ENCODE assay signal across 20 mouse cellular contexts in genomic region chr5:136622152-136622551, GRCm38 (mm10).
"Had no signal": no experiment of that assay in that cellular context is flagged by ENCODE, and none has a peak within 500 bp of the region (broad histone marks: within the 10 kb centered on the region; RNA-seq: fewer than 3 reads in every experiment).

No protein-coding gene starts in this region.

- H3K9me3 ChIP-seq: limb, embryonic 10.5 days; limb, embryonic 13.5 days; liver, embryonic 12.5 days; liver, embryonic 15.5 days; lung, embryonic 15.5 days; megakaryocyte, embryonic 14.5 days; midbrain, embryonic 10.5 days; midbrain, embryonic 15.5 days; neural tube, embryonic 12.5 days; neural tube, embryonic 15.5 days; stomach, embryonic 15.5 days had no signal

- H3K9ac ChIP-seq: neural tube, embryonic 12.5 days; stomach, embryonic 15.5 days had no signal

- H3K27ac ChIP-seq: kidney, postnatal 0 days; layer of hippocampus, adult 2 months; limb, embryonic 13.5 days; liver, embryonic 12.5 days; liver, embryonic 15.5 days; midbrain, embryonic 15.5 days; neural tube, embryonic 12.5 days; neural tube, embryonic 15.5 days; stomach, embryonic 15.5 days had no signal

- H3K36me3 ChIP-seq: limb, embryonic 10.5 days; limb, embryonic 13.5 days; liver, embryonic 12.5 days; liver, embryonic 15.5 days; lung, embryonic 15.5 days; midbrain, embryonic 10.5 days; midbrain, embryonic 15.5 days; neural tube, embryonic 12.5 days; neural tube, embryonic 15.5 days; stomach, embryonic 15.5 days had no signal

- DNase-seq: layer of hippocampus, adult 9-11 months; lung, adult 18-20 months; lung, postnatal 10 days; lung, postnatal 36 days; retina, postnatal 1 day; right cerebral cortex, postnatal 25 days; spleen, adult 18-20 months had no signal

- H3K27me3 ChIP-seq: lung, embryonic 15.5 days; stomach, embryonic 15.5 days had no signal
